Comparison of ENCODE assay signal across 13 mouse cellular contexts in genomic region chr11:102636887-102637286, GRCm38 (mm10). TPM values are rescaled to one million over a fixed set of nuclear protein-coding genes. Genes with fewer than 3 reads are reported as not detected.
DNase-seq lines count a peak whose midpoint lies in the region; ATAC-seq lines count a peak whose summit lies in the region.
"Had no signal": no experiment of that assay in that cellular context is flagged by ENCODE, and none has a peak within 500 bp of the region (broad histone marks: within the 10 kb centered on the region; RNA-seq: fewer than 3 reads in every experiment).

No protein-coding gene starts in this region.

- H3K9me3 ChIP-seq in heart, embryonic 11.5 days (replicated peaks; ENCODE audit: control insufficient read depth, low read length), result no peaks in the 10 kb centered on the region
- no peaks in the 10 kb centered on the region for H3K9me3 ChIP-seq in lung, embryonic 16.5 days (ENCODE audit: control insufficient read depth, low read length)

- no peaks in the 10 kb centered on the region for H3K27me3 ChIP-seq in heart, embryonic 11.5 days (ENCODE audit: control insufficient read depth, insufficient read depth, low read length)
- no peaks in the 10 kb centered on the region for H3K27me3 ChIP-seq in lung, embryonic 16.5 days (ENCODE audit: control insufficient read depth, insufficient read depth, low read depth, low read length)

- no peak overlapping the region for H3K4me2 ChIP-seq in heart, embryonic 11.5 days
- no peak overlapping the region for H3K4me2 ChIP-seq in lung, embryonic 16.5 days (ENCODE audit: low read depth, low read length)

- ATAC-seq in heart, embryonic 11.5 days (replicated peaks; ENCODE audit: insufficient number of reproducible peaks, low FRiP score, low TSS enrichment), result no peak
- ATAC-seq in lung, embryonic 16.5 days (ENCODE audit: low read depth), result peak; percentile 65
- ATAC-seq in inflammation-experienced regulatory T-cells, adult 6 months, result no peak

- 47% methylated on average over 12 of the region's 12 CpGs for WGBS in heart, embryonic 11.5 days (ENCODE audit: insufficient replicate concordance)
- 22% methylated on average over 12 of the region's 12 CpGs for WGBS in lung, embryonic 16.5 days

- no peaks in the 10 kb centered on the region for H3K36me3 ChIP-seq in heart, embryonic 11.5 days (ENCODE audit: control insufficient read depth, insufficient read depth, low read length)
- H3K36me3 ChIP-seq in lung, embryonic 16.5 days (ENCODE audit: control insufficient read depth, insufficient read depth, low read length), result no peaks in the 10 kb centered on the region

- peaks cover 30% of the 10 kb centered on the region for H3K4me1 ChIP-seq in heart, embryonic 11.5 days (ENCODE audit: control insufficient read depth, insufficient read depth, low read length)
- peaks cover 25% of the 10 kb centered on the region for H3K4me1 ChIP-seq in lung, embryonic 16.5 days (replicated peaks; ENCODE audit: control insufficient read depth, insufficient read depth, low read length)

- DNase-seq in heart, adult 18-20 months, result peak; percentile 11 to 15
- peak; percentile 27 for DNase-seq in MN1 (ENCODE audit: low spot score)
- peak; percentile 46 for DNase-seq in gastrocnemius, postnatal 25 days
- no peak for DNase-seq in thymus, postnatal 14 days
- no peak for DNase-seq in neural tube, embryonic 10.5 days (ENCODE audit: extremely low spot score, low spot score)
- DNase-seq: adrenal gland, adult 8-10 months had no signal

- H3K9ac ChIP-seq in heart, embryonic 11.5 days (ENCODE audit: low read depth, low read length), result no peak overlapping the region
- H3K9ac ChIP-seq in lung, embryonic 16.5 days (ENCODE audit: low read length), result no peak overlapping the region

- H3K27ac ChIP-seq in heart, embryonic 11.5 days (ENCODE audit: low read depth, low read length), result no peak overlapping the region
- H3K27ac ChIP-seq in lung, embryonic 16.5 days (ENCODE audit: low read length), result no peak overlapping the region

- H3K4me3 ChIP-seq in heart, embryonic 11.5 days (ENCODE audit: low read depth, low read length), result no peak overlapping the region
- H3K4me3 ChIP-seq in lung, embryonic 16.5 days (ENCODE audit: low read length), result no peak overlapping the region
- H3K4me3 ChIP-seq: erythroblast, embryonic 14.5 days had no signal

RNA-seq across cellular contexts. Expression of gene Meioc, which starts 26.6 kb away (rescaled TPM):
- not detected for total RNA-seq in heart, adult 18-20 months (2021)
- 0.96 and 1.1 TPM in 2 replicates for polyA plus RNA-seq in heart, embryonic 11.5 days (2014; fragmentation: Nextera tagmentation; extraction: Ambion mirVana)
- total RNA-seq in gastrocnemius, postnatal 25 days (2021), result not detected
- polyA plus RNA-seq in lung, embryonic 16.5 days (2015; fragmentation: Nextera tagmentation; extraction: Ambion mirVana), result 0.16 and 0.19 TPM in 2 replicates
- polyA plus RNA-seq in inflammation-experienced regulatory T-cells, adult 6 months (2017; shearing (Covaris generic)), result under 1 TPM in 2 of 3 experiments, not detected in 1; 0.08 to 0.20 TPM
- total RNA-seq: adrenal gland, adult 8-10 months; heart, postnatal 14 days; left cerebral cortex, postnatal 10 days had no signal
- polyA plus RNA-seq: erythroblast, embryonic 14.5 days; small intestine, adult 2 months had no signal

RNA-seq across cellular contexts. Expression of gene Fzd2, which starts 32.7 kb away (rescaled TPM):
- total RNA-seq in heart, adult 18-20 months (2021), result 1 to 10 TPM; 2.0 to 2.2 TPM
- 23.9 and 25.0 TPM in 2 replicates for polyA plus RNA-seq in heart, embryonic 11.5 days (2014; fragmentation: Nextera tagmentation; extraction: Ambion mirVana)
- 1 to 10 TPM; 2.5 to 2.7 TPM for total RNA-seq in gastrocnemius, postnatal 25 days (2021)
- polyA plus RNA-seq in lung, embryonic 16.5 days (2015; fragmentation: Nextera tagmentation; extraction: Ambion mirVana), result 25.9 and 27.8 TPM in 2 replicates
- polyA plus RNA-seq in inflammation-experienced regulatory T-cells, adult 6 months (2017; shearing (Covaris generic)), result not detected
- polyA plus RNA-seq: erythroblast, embryonic 14.5 days had no signal

RNA-seq across cellular contexts. Expression of gene Gm11627, which starts 57.6 kb away (rescaled TPM):
- 1 to 10 TPM; 1.1 to 1.2 TPM for total RNA-seq in heart, adult 18-20 months (2021)
- 13.6 and 13.9 TPM in 2 replicates for polyA plus RNA-seq in heart, embryonic 11.5 days (2014; fragmentation: Nextera tagmentation; extraction: Ambion mirVana)
- total RNA-seq in gastrocnemius, postnatal 25 days (2021), result under 1 TPM in 1 of 2 experiments, not detected in 1; 0.43 TPM
- 18.4 and 23.2 TPM in 2 replicates for polyA plus RNA-seq in lung, embryonic 16.5 days (2015; fragmentation: Nextera tagmentation; extraction: Ambion mirVana)
- not detected for polyA plus RNA-seq in inflammation-experienced regulatory T-cells, adult 6 months (2017; shearing (Covaris generic))
- polyA plus RNA-seq: erythroblast, embryonic 14.5 days had no signal

Comparison
In these comparisons a context has a peak if more than half of its experiments do, and no peak if none do; other contexts are left out.
1. DNase-seq: peak in heart, adult 18-20 months (2 of 2), MN1 (single experiment) and gastrocnemius, postnatal 25 days (single experiment); none in thymus, postnatal 14 days (single experiment) and neural tube, embryonic 10.5 days (single experiment).
2. RNA of gene Fzd2, which starts 32.7 kb away (polyA plus RNA-seq): 25.9 to 27.8 TPM in lung, embryonic 16.5 days and 23.9 to 25.0 TPM in heart, embryonic 11.5 days; not detected in inflammation-experienced regulatory T-cells, adult 6 months; every median in the first group is over 10 times any median in the second.
3. RNA of gene Gm11627, which starts 57.6 kb away (polyA plus RNA-seq): 18.4 to 23.2 TPM in lung, embryonic 16.5 days and 13.6 to 13.9 TPM in heart, embryonic 11.5 days; not detected in inflammation-experienced regulatory T-cells, adult 6 months; every median in the first group is over 10 times any median in the second.